Mouse (Mus musculus) thymus, postnatal 36 days (tissue): ENCODE data around the gene Dnal4.
A peak's percentile ranks its signal among the peaks of the same experiment; 100 is the strongest.
"Not testable (repeated sequence)": the region's sequence is repeated elsewhere in the genome, so short reads cannot be mapped to it uniquely, and the experiment has no call there.

Experiments used
- DNase-seq, 2 experiments: peaks; one replicate each; pipeline ENCODE4 v3.0.0; 2022; ENCODE audit warnings: mixed read lengths in 2 of 2

Dnal4 gene

DNA sequence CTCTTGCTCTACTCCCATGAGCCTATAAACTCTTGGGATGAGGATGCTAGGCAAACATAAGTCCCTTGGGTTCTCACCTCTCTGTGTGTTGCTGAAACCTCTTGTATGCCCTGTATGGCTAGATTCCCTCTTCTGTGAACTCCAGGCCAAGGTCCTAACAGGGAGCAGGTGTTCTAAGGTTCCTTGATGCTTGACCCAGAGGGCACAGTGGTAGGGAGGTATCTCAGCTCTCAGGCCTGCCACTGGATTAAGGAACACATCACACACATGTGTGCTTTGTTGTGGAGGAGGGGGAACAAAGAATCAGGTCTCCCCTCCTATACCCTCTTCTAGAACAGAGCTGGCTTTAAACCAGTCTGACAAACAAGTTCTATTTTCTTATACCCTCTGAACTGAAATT lies at the start of gene Dnal4:
Gene Dnal4 (minus strand): TSS at position 101 of the 400 bp plus-strand sequence.
- no peak for DNase-seq

DNA sequence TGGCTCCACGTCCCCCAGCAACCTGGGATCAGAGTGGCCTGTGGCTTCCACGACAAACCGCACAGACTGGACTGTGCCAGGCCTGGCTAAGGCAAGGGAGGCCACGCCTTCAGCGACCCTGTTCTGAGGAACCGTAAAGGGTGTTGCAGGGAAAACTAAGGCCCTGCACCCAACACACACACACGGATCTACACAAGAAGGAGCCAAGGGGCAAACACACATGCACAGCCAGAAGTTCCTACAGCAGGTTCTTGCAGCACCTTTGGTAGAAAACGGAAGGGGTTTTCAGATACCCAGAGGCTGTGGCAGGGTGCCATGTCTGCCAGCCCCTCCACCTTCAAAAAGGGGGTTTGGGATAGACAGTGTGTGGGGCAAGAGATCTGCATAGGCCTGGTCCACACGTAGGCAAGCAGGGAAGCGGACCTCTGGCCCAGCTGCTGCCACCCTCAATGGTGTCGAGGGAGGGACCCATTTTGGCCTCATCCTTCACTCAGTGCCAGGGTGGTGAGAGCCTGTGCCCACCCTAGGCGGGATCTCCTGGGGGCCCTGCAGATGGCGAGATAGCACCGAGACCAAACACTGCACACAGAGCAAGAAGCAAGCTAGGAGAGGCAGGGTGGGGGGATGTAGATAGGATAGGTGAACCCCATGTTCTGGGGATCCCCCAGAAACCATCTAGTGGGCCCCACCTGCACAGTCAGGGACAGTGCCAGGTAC lies 49.6 kb upstream of the Dnal4 start:
- DNase-seq = no peak

GRCm38 (mm10) chr15:79826221-79826935 lies 48.7 kb upstream of the Dnal4 start:
- no peak for DNase-seq

GRCm38 (mm10) chr15:79825146-79825825 lies 47.6 kb upstream of the Dnal4 start:
- peak in 1 of 2 experiments; percentile 20 for DNase-seq

- no peak for DNase-seq
Observed at GRCm38 (mm10) chr15:79823588-79824280, 46.1 kb upstream of the Dnal4 start.

DNA sequence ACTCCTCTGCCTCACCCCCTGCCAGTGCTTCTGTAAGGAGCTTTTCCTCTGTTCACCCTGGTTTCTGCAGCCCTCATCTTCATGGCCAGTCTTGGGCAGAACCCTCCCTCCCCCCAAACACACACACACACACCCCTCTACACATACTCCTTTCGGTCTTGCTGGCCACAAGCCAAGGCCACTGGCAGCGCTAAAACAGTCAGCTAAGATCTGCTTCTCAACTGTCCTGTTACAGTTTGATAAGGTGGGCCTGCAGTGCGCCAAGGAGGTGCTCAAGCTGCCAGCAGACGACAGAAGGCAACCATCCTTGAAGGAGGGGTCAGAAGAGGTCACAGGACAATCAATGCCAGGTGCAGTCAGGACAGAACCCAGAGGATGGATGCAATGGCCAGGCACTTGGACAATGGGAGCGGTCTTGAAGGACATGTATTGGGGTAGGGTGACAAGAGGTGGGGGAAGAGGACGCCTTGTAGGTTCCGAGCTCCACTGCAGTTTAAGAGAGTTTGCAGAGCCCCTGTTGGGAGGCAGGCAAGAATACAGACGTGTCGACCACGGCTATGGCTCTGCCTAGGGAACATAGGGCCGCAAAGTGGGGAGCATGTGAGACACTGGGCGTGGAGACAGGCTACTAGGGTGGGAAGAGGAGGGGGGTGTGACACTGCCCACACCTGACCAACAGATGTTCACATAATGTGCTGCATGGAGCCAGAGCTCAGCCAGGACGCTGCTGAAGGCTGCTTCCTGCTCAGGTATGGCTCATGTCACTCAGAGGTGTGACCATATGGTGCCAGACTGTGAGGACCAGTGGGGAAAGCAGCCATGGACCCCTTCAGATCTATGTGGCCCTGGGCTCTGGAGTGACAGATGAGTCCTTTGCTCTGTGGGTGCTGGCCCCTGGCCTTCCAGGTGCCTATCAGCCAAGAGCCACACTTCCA lies 44.9 kb upstream of the Dnal4 start:
- no peak for DNase-seq

- peak in 1 of 2 experiments; percentile 20 for DNase-seq
Observed at GRCm38 (mm10) chr15:79818325-79818724, 40.7 kb upstream of the Dnal4 start.

GRCm38 (mm10) chr15:79813666-79814258 lies 36.1 kb upstream of the Dnal4 start:
- no peak for DNase-seq

DNA sequence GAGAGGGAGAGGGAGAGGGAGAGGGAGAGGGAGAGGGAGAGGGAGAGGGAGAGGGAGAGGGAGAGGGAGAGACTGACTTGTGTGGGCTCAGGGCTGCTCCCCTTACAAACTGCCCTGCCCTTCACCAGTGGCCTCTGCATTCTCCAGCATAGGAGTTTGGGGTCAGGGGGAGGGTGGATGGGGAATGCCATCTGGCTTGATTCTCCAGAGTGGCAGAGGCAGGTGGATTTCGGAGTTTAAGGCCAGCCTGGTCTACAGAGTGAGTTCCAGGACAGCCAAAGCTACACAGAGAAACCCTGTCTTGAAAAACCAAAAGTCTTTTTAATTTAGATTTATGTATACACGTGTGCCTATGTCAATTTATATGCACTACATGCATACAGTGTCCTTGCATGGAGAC lies 35.2 kb upstream of the Dnal4 start:
- not testable (repeated sequence) for DNase-seq

GRCm38 (mm10) chr15:79810997-79811396 lies 33.3 kb upstream of the Dnal4 start:
- no peak for DNase-seq

DNA sequence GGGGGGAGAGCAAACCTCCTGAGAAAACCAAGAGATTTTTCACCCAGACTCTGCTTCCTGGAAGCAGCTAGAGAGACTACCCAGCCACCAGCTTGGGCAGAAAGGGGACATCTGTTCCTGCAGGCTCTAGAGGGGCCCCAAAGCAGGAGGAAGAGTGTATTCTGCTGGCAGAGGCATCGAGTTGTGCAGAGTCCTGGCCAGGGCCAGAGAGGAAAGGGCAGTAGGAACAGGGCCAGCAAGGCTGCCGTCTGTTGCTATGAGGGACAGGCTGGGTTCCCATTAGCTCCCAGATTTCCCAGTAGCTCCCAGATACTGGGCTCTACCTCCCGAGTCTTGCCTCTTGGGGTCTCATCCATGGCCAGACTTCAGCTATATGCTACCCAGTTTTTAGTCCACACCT lies 32.4 kb upstream of the Dnal4 start:
- no peak for DNase-seq

GRCm38 (mm10) chr15:79808658-79809057 lies 31.0 kb upstream of the Dnal4 start:
- DNase-seq = no peak

- DNase-seq = peak; percentile 30 to 46
Observed at GRCm38 (mm10) chr15:79808114-79808513, 30.5 kb upstream of the Dnal4 start.

DNA sequence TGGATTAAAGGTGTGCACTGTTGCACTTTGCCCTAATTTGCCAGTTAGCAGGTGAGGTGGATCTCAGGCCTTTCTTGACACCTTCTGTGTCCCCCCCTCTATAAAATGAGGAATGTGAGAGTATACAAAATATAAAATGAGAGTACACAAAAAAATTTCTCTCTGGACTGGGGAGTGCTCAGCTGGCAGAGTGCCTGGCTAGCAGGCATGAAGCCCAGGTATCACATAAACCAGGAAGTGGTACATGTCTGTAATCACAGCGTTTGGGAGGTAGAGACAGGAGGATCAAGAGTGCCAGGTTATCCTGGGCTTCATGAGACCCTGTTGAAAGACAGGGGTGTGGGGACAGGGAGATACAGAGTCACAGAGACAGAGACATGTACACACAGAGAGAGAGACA lies 29.4 kb upstream of the Dnal4 start:
- no peak for DNase-seq

GRCm38 (mm10) chr15:79805246-79805645 lies 27.6 kb upstream of the Dnal4 start:
- no peak for DNase-seq

GRCm38 (mm10) chr15:79804352-79805071 lies 26.9 kb upstream of the Dnal4 start, which contains the start of gene Nptxr:
Gene Nptxr, minus strand, starts transcription at chr15:79804766.
- peak in 1 of 2 experiments; percentile 17 for DNase-seq

DNA sequence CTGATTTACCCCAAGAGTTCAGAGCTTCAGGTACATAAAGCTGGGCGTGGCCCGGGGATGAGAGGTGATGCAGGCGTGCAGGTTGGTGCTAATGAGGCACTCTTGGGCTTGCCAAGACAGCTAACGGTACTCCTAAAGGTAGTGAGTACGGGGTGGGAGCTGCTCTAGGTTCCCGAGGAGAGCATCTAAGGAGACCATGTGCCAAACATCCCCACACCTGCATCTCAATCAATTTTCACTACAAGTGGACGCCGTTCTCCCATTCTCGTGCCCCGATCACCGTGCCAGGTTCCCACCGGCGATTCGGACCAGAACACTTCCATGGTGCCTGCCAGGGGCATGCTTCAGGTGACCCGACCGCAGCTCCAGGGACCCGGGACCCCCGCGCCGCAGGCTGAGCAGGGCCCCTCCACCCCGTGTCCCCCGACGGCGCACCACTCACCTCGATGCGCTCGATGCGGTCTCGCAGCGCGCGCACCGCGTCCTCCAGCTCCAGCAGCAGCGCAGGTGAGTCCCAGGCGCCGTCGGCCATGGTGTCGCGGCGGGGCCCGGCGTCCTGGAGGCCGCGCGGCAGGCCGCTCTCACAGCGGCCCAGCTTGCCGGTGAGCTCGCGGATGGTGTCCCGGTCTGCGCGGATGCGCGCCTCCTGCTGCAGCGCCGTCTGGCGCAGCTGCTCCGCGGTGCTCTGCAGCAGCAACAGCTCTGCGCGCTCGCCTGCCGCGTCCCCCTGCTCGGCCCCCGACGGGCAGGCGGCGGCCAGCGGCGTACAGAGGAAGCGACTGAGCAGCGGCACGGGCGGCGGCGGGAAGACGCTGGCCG lies 26.1 kb upstream of the Dnal4 start:
- peak in 1 of 2 experiments; percentile 24 for DNase-seq

DNA sequence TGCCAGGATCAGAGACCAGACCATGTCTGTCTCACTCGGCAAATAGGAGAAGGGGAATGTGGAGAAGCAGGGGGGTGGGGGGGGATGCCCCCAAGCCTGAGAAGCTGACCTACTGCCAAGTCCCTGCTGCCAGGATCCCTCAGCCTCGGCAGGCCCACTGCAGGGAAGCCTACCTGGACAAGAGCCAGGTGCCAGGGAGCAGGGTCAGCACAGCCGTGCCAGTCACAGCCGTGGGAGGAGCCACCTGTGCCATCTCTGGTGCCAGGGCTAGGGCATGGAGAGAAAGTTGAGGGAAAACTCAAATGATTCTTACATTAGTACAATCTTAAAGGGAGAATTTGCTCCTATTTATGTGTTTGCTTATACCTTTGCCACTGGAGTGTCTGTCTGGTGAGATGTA lies 24.7 kb upstream of the Dnal4 start:
- DNase-seq = no peak

DNA sequence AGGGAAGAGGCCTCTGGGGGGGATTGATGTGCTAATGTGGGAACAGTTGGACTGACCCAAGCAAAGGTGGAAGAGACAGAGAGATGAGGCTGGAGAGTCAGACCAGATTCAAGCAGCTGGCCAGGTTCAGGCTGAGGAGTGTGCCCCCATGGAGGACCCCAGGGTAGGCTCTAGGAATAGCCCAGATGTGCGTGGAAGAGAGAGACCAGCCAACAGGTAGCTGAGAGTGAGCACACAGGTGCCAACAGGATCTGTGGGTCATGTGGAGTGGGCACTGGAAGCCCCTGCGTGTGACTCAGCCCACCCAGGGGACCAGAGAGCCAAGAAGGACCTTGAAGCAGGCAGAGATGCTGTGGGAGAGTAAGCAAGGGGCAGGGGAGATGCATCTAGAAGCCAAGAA lies 24.0 kb upstream of the Dnal4 start:
- no peak for DNase-seq

DNA sequence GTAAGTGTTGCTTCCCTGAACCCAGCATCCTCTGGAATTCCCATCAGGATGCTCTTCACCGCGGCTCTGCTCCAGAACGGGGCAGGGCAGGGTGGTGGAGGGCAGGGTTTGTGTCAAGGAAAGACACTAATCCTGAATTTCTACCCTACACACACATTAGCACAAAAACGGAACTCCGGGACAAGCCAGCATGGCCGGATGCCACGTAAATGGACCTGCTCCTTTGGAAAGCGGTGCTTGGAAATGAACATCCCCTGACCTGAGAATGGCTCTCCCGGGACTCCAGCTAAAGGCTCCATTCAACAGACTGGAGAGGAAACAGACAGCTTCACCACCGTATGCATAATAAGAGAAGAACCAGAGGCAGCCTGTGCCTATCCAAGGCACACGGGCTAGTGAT lies 23.1 kb upstream of the Dnal4 start:
- no peak for DNase-seq
